Comparison of ENCODE assay signal across 27 mouse cellular contexts in the genomic region with DNA sequence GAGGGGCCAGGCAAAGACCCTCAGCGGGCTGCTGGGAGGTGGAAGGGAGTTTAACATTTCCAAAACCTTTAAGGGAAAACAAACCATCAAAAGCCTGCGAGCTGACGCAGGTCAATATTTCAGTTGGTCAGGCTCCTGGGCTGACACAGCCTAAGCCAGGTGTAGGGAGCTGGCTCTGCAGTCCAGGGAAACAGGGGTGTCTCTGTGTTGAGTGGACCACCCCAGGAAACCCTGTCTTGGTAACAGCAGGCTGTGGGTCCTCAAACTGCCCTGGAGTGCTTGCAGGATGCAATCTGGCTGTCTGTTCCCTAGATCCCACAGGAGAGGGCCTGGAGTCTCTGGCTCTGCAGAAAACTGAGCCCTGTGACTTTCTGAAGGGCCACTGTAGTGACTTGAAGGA.
DNase-seq lines count a peak whose midpoint lies in the region; ATAC-seq and TF ChIP-seq lines count a peak whose summit lies in the region.
"Had no signal": no experiment of that assay in that cellular context is flagged by ENCODE, and none has a peak within 500 bp of the region (broad histone marks: within the 10 kb centered on the region; RNA-seq: fewer than 3 reads in every experiment).

No protein-coding gene starts in this region.

- DNase-seq in hindbrain, embryonic 10.5 days (ENCODE audit: low spot score): no peak
- DNase-seq in hindbrain, postnatal 0 days (ENCODE audit: low spot score): no peak
- no peak for DNase-seq in gastrocnemius, adult 18-20 months (ENCODE audit: low spot score)
- no peak for DNase-seq in frontal cortex, postnatal 36 days (ENCODE audit: low spot score in 2 of 2)
- DNase-seq: adrenal gland, adult 8-10 months; cerebellum, adult 8-10 months; gastrocnemius, adult 2 months; heart, adult 2 months; heart, postnatal 4 days; kidney, postnatal 36 days; lung, postnatal 36 days; right cerebral cortex, adult 18-20 months; right cerebral cortex, postnatal 4 days; thymus, adult 2 months; thymus, postnatal 36 days had no signal

- H3K4me2 ChIP-seq in hindbrain, postnatal 0 days (ENCODE audit: low read depth, low read length): no peak overlapping the region
- H3K4me2 ChIP-seq in midbrain, embryonic 13.5 days (replicated peaks): no peak overlapping the region
- no peak overlapping the region for H3K4me2 ChIP-seq in midbrain, embryonic 15.5 days
- no peak overlapping the region for H3K4me2 ChIP-seq in embryonic facial prominence, embryonic 13.5 days
- H3K4me2 ChIP-seq in limb, embryonic 13.5 days (replicated peaks): 0 out of 2 replicates have a peak overlapping the region, but pooled peaks have one; percentile 7
- H3K4me2 ChIP-seq: embryonic facial prominence, embryonic 15.5 days; heart, embryonic 12.5 days; liver, embryonic 11.5 days had no signal

- no peaks in the 10 kb centered on the region for H3K36me3 ChIP-seq in hindbrain, embryonic 10.5 days
- H3K36me3 ChIP-seq in hindbrain, postnatal 0 days (ENCODE audit: insufficient read depth, low read length): no peaks in the 10 kb centered on the region
- no peaks in the 10 kb centered on the region for H3K36me3 ChIP-seq in midbrain, embryonic 13.5 days
- H3K36me3 ChIP-seq in midbrain, embryonic 15.5 days (replicated peaks): no peaks in the 10 kb centered on the region
- no peaks in the 10 kb centered on the region for H3K36me3 ChIP-seq in embryonic facial prominence, embryonic 13.5 days
- no peaks in the 10 kb centered on the region for H3K36me3 ChIP-seq in limb, embryonic 13.5 days
- H3K36me3 ChIP-seq: embryonic facial prominence, embryonic 15.5 days; G1E; heart, embryonic 12.5 days had no signal

- H3K4me3 ChIP-seq in hindbrain, embryonic 10.5 days: no peak overlapping the region
- no peak overlapping the region for H3K4me3 ChIP-seq in hindbrain, postnatal 0 days (ENCODE audit: low read length)
- H3K4me3 ChIP-seq in midbrain, embryonic 13.5 days (replicated peaks): no peak overlapping the region
- H3K4me3 ChIP-seq in midbrain, embryonic 15.5 days: no peak overlapping the region
- H3K4me3 ChIP-seq in embryonic facial prominence, embryonic 13.5 days: no peak overlapping the region
- H3K4me3 ChIP-seq in limb, embryonic 13.5 days: no peak overlapping the region
- H3K4me3 ChIP-seq: embryonic facial prominence, embryonic 15.5 days; gastrocnemius, adult 2 months; heart, adult 2 months; heart, embryonic 12.5 days; layer of hippocampus, adult 2 months; left cerebral cortex, adult 2 months; megakaryocyte, embryonic 14.5 days had no signal

- no peaks in the 10 kb centered on the region for H3K9me3 ChIP-seq in hindbrain, embryonic 10.5 days
- H3K9me3 ChIP-seq in hindbrain, postnatal 0 days (ENCODE audit: low read length): no peaks in the 10 kb centered on the region
- no peaks in the 10 kb centered on the region for H3K9me3 ChIP-seq in midbrain, embryonic 13.5 days
- H3K9me3 ChIP-seq in midbrain, embryonic 15.5 days: no peaks in the 10 kb centered on the region
- no peaks in the 10 kb centered on the region for H3K9me3 ChIP-seq in embryonic facial prominence, embryonic 13.5 days
- H3K9me3 ChIP-seq in limb, embryonic 13.5 days: no peaks in the 10 kb centered on the region
- H3K9me3 ChIP-seq: embryonic facial prominence, embryonic 15.5 days; G1E; heart, embryonic 12.5 days; megakaryocyte, embryonic 14.5 days had no signal

- 54% methylated on average over 3 of the region's 3 CpGs for WGBS in hindbrain, embryonic 10.5 days
- WGBS in hindbrain, postnatal 0 days: 72% methylated on average over 3 of the region's 3 CpGs
- 65% methylated on average over 3 of the region's 3 CpGs for WGBS in midbrain, embryonic 13.5 days
- WGBS in midbrain, embryonic 15.5 days: 54% methylated on average over 3 of the region's 3 CpGs
- WGBS in embryonic facial prominence, embryonic 13.5 days: 23% methylated on average over 3 of the region's 3 CpGs
- 34% methylated on average over 3 of the region's 3 CpGs for WGBS in limb, embryonic 13.5 days

- H3K9ac ChIP-seq in hindbrain, postnatal 0 days (replicated peaks; ENCODE audit: low read length): no peak overlapping the region
- no peak overlapping the region for H3K9ac ChIP-seq in midbrain, embryonic 13.5 days (replicated peaks)
- H3K9ac ChIP-seq in midbrain, embryonic 15.5 days: no peak overlapping the region
- H3K9ac ChIP-seq in embryonic facial prominence, embryonic 13.5 days: 0 out of 2 replicates have a peak overlapping the region, but pooled peaks have one; percentile 27
- H3K9ac ChIP-seq in limb, embryonic 13.5 days: 0 out of 2 replicates have a peak overlapping the region, but pooled peaks have one; percentile 8
- H3K9ac ChIP-seq: embryonic facial prominence, embryonic 15.5 days; heart, embryonic 12.5 days had no signal

- peaks cover 36% of the 10 kb centered on the region for H3K4me1 ChIP-seq in hindbrain, embryonic 10.5 days (replicated peaks)
- no peaks in the 10 kb centered on the region for H3K4me1 ChIP-seq in hindbrain, postnatal 0 days (ENCODE audit: insufficient read depth, low read length)
- peaks cover 17% of the 10 kb centered on the region for H3K4me1 ChIP-seq in midbrain, embryonic 13.5 days (replicated peaks)
- peaks cover 5% of the 10 kb centered on the region; the same call in 1 of the 2 replicates for H3K4me1 ChIP-seq in midbrain, embryonic 15.5 days
- peaks cover 22% of the 10 kb centered on the region for H3K4me1 ChIP-seq in embryonic facial prominence, embryonic 13.5 days
- peaks cover 21% of the 10 kb centered on the region for H3K4me1 ChIP-seq in limb, embryonic 13.5 days
- H3K4me1 ChIP-seq: megakaryocyte, embryonic 14.5 days had no signal

- TF ChIP-seq CTCF in hindbrain, postnatal 0 days (IDR thresholded peaks at IDR 0.05; ENCODE audit: low read depth): no peak

- H3K27ac ChIP-seq in hindbrain, embryonic 10.5 days: peak overlapping the region; percentile 69
- H3K27ac ChIP-seq in hindbrain, postnatal 0 days: no peak overlapping the region
- no peak overlapping the region for H3K27ac ChIP-seq in midbrain, embryonic 13.5 days
- no peak overlapping the region for H3K27ac ChIP-seq in midbrain, embryonic 15.5 days
- 0 out of 2 replicates have a peak overlapping the region, but pooled peaks have one; percentile 22 for H3K27ac ChIP-seq in embryonic facial prominence, embryonic 13.5 days
- peak overlapping the region; percentile 81 for H3K27ac ChIP-seq in limb, embryonic 13.5 days
- H3K27ac ChIP-seq: embryonic facial prominence, embryonic 15.5 days; gastrocnemius, adult 2 months; heart, adult 2 months; layer of hippocampus, adult 2 months; left cerebral cortex, adult 2 months had no signal

- no peak for ATAC-seq in hindbrain, postnatal 0 days
- 0 out of 2 replicates have a peak, but pooled peaks have one; percentile 17 for ATAC-seq in midbrain, embryonic 13.5 days
- no peak for ATAC-seq in midbrain, embryonic 15.5 days (replicated peaks)
- ATAC-seq in embryonic facial prominence, embryonic 13.5 days (ENCODE audit: insufficient number of reproducible peaks, insufficient read depth, low FRiP score, low TSS enrichment, low read depth): peak; percentile 39; the same call in 1 of the 2 replicates
- peak; percentile 75 for ATAC-seq in limb, embryonic 13.5 days (ENCODE audit: low FRiP score, low read depth)
- ATAC-seq: intestine, postnatal 0 days had no signal

- H3K27me3 ChIP-seq in hindbrain, embryonic 10.5 days (ENCODE audit: insufficient read depth, poor library complexity, severe bottlenecking): peaks cover 26% of the 10 kb centered on the region
- no peaks in the 10 kb centered on the region for H3K27me3 ChIP-seq in hindbrain, postnatal 0 days (ENCODE audit: insufficient read depth, low read length)
- no peaks in the 10 kb centered on the region; the same call in 1 of the 2 replicates for H3K27me3 ChIP-seq in midbrain, embryonic 13.5 days
- no peaks in the 10 kb centered on the region; the same call in 1 of the 2 replicates for H3K27me3 ChIP-seq in midbrain, embryonic 15.5 days (replicated peaks)
- H3K27me3 ChIP-seq in embryonic facial prominence, embryonic 13.5 days: peaks cover 20% of the 10 kb centered on the region
- peaks cover 11% of the 10 kb centered on the region; the same call in 1 of the 2 replicates for H3K27me3 ChIP-seq in limb, embryonic 13.5 days

Comparison
In these comparisons a context has a peak if more than half of its experiments do, and no peak if none do; other contexts are left out.
1. H3K27ac ChIP-seq: peak in hindbrain, embryonic 10.5 days (single experiment), embryonic facial prominence, embryonic 13.5 days (single experiment) and limb, embryonic 13.5 days (single experiment); none in hindbrain, postnatal 0 days (single experiment), midbrain, embryonic 13.5 days (single experiment) and midbrain, embryonic 15.5 days (single experiment).
2. ATAC-seq: peak in midbrain, embryonic 13.5 days (single experiment), embryonic facial prominence, embryonic 13.5 days (single experiment) and limb, embryonic 13.5 days (single experiment); none in hindbrain, postnatal 0 days (single experiment) and midbrain, embryonic 15.5 days (single experiment).
3. H3K9ac ChIP-seq: peak in embryonic facial prominence, embryonic 13.5 days (single experiment) and limb, embryonic 13.5 days (single experiment); none in hindbrain, postnatal 0 days (single experiment), midbrain, embryonic 13.5 days (single experiment) and midbrain, embryonic 15.5 days (single experiment).